Mouse (Mus musculus): ENCODE measurements at regions not wholly inside any gene's neighbourhood (a gene's known extent, or its start where the extent isn't known, plus 50 kb on each side); places are given as distances from the start of the nearest gene placed in this dataset.

- H3K4me3 ChIP-seq (replicated peaks), result no peak overlapping the region
- H3K9me3 ChIP-seq, result no peaks in the 10 kb centered on the region
- H3K4me1 ChIP-seq, result no peaks in the 10 kb centered on the region
- H3K27me3 ChIP-seq (replicated peaks), result peaks cover 69% of the 10 kb centered on the region
- no peak for TF ChIP-seq FLI1 (IDR thresholded peaks at IDR 0.05; ENCODE audit: low read length)
- no peak for TF ChIP-seq GATA1 (IDR thresholded peaks at IDR 0.05; ENCODE audit: borderline replicate concordance, low read length)
- H3K36me3 ChIP-seq (replicated peaks; ENCODE audit: low read length), result no peaks in the 10 kb centered on the region
Observed at GRCm38 (mm10) chr15:85679864-85680428, 54.8 kb upstream of the Ppara start.

GRCm38 (mm10) chr15:85680460-85681224, 54.1 kb upstream of the Ppara start:
- Histone ChIP-seq H3K36me3 (replicated peaks; ENCODE audit: low read length) (no peaks in the 10 kb centered on the region), H3K27me3 (replicated peaks) (peaks cover 68% of the 10 kb centered on the region), H3K4me1 (no peaks in the 10 kb centered on the region), H3K9me3 (no peaks in the 10 kb centered on the region), H3K4me3 (replicated peaks) (no peak overlapping the region)
- TF ChIP-seq GATA1 (IDR thresholded peaks at IDR 0.05; ENCODE audit: borderline replicate concordance, low read length) (no peak), FLI1 (IDR thresholded peaks at IDR 0.05; ENCODE audit: low read length) (no peak)

GRCm38 (mm10) chr15:85682116-85682515, 52.7 kb upstream of the Ppara start:
- H3K4me1 ChIP-seq, result no peaks in the 10 kb centered on the region
- no peaks in the 10 kb centered on the region for H3K36me3 ChIP-seq (replicated peaks; ENCODE audit: low read length)
- TF ChIP-seq FLI1 (IDR thresholded peaks at IDR 0.05; ENCODE audit: low read length) (no peak), GATA1 (IDR thresholded peaks at IDR 0.05; ENCODE audit: borderline replicate concordance, low read length) (no peak)
- no peak overlapping the region for H3K4me3 ChIP-seq (replicated peaks)
- H3K27me3 ChIP-seq (replicated peaks), result peaks cover 66% of the 10 kb centered on the region
- H3K9me3 ChIP-seq, result no peaks in the 10 kb centered on the region

- Histone ChIP-seq H3K36me3 (replicated peaks; ENCODE audit: low read length) (no peaks in the 10 kb centered on the region), H3K4me1 (no peaks in the 10 kb centered on the region), H3K27me3 (replicated peaks) (peaks cover 63% of the 10 kb centered on the region), H3K9me3 (no peaks in the 10 kb centered on the region), H3K4me3 (replicated peaks) (no peak overlapping the region)
- TF ChIP-seq FLI1 (IDR thresholded peaks at IDR 0.05; ENCODE audit: low read length) (no peak), GATA1 (IDR thresholded peaks at IDR 0.05; ENCODE audit: borderline replicate concordance, low read length) (no peak)
Observed at GRCm38 (mm10) chr15:85682780-85683179, 52.0 kb upstream of the Ppara start.

- H3K4me1 ChIP-seq, result no peaks in the 10 kb centered on the region
- no peaks in the 10 kb centered on the region for H3K36me3 ChIP-seq (replicated peaks; ENCODE audit: low read length)
- no peaks in the 10 kb centered on the region for H3K9me3 ChIP-seq
- H3K4me3 ChIP-seq (replicated peaks), result no peak overlapping the region
- H3K27me3 ChIP-seq (replicated peaks), result peaks cover 63% of the 10 kb centered on the region
- TF ChIP-seq GATA1 (IDR thresholded peaks at IDR 0.05; ENCODE audit: borderline replicate concordance, low read length) (no peak), FLI1 (IDR thresholded peaks at IDR 0.05; ENCODE audit: low read length) (no peak)
Observed at GRCm38 (mm10) chr15:85683271-85683670, 51.5 kb upstream of the Ppara start.

GRCm38 (mm10) chr15:85683716-85684115, 51.1 kb upstream of the Ppara start:
- Histone ChIP-seq H3K4me1 (no peaks in the 10 kb centered on the region), H3K4me3 (replicated peaks) (no peak overlapping the region), H3K36me3 (replicated peaks; ENCODE audit: low read length) (no peaks in the 10 kb centered on the region), H3K9me3 (no peaks in the 10 kb centered on the region), H3K27me3 (replicated peaks) (peaks cover 63% of the 10 kb centered on the region)
- TF ChIP-seq GATA1 (IDR thresholded peaks at IDR 0.05; ENCODE audit: borderline replicate concordance, low read length) (no peak), FLI1 (IDR thresholded peaks at IDR 0.05; ENCODE audit: low read length) (no peak)

GRCm38 (mm10) chr15:85684164-85684708, 50.5 kb upstream of the Ppara start:
- Histone ChIP-seq H3K27me3 (replicated peaks) (peaks cover 62% of the 10 kb centered on the region), H3K9me3 (no peaks in the 10 kb centered on the region), H3K4me3 (replicated peaks) (no peak overlapping the region), H3K4me1 (no peaks in the 10 kb centered on the region), H3K36me3 (replicated peaks; ENCODE audit: low read length) (no peaks in the 10 kb centered on the region)
- TF ChIP-seq FLI1 (IDR thresholded peaks at IDR 0.05; ENCODE audit: low read length) (no peak), GATA1 (IDR thresholded peaks at IDR 0.05; ENCODE audit: borderline replicate concordance, low read length) (no peak)

GRCm38 (mm10) chr15:85684875-85685274, 49.9 kb upstream of the Ppara start:
- TF ChIP-seq FLI1 (IDR thresholded peaks at IDR 0.05; ENCODE audit: low read length), result no peak
- no peak for TF ChIP-seq GATA1 (IDR thresholded peaks at IDR 0.05; ENCODE audit: borderline replicate concordance, low read length)
- Histone ChIP-seq H3K4me3 (replicated peaks) (no peak overlapping the region), H3K36me3 (replicated peaks; ENCODE audit: low read length) (no peaks in the 10 kb centered on the region)

More at GRCm38 (mm10) chr15:85684875-85685274, 49.9 kb upstream of the Ppara start:
- H3K9me3 ChIP-seq, result no peaks in the 10 kb centered on the region
- H3K27me3 ChIP-seq (replicated peaks), result peaks cover 65% of the 10 kb centered on the region
- no peaks in the 10 kb centered on the region for H3K4me1 ChIP-seq
